Mouse (Mus musculus): ENCODE measurements around the gene Celsr1. TPM values are rescaled to one million over a fixed set of nuclear protein-coding genes. Genes with fewer than 3 reads are reported as not detected.

Gene Celsr1
- polyA plus RNA-seq, 1 experiment: 0.49 TPM

GRCm38 (mm10) chr15:85947541-85947940, 86.0 kb downstream of the Celsr1 start:
- no peak overlapping the region for H3K27ac ChIP-seq (ENCODE audit: insufficient read depth, low read length)
- 42% methylated on average over 9 of the region's 9 CpGs for WGBS
- DNase-seq: no peak
- no peaks in the 10 kb centered on the region for H3K27me3 ChIP-seq (ENCODE audit: control insufficient read depth, insufficient read depth, low read length)
- no peaks in the 10 kb centered on the region for H3K4me1 ChIP-seq (ENCODE audit: control insufficient read depth, insufficient read depth, low read length)
- no peak overlapping the region for H3K4me3 ChIP-seq (replicated peaks; ENCODE audit: insufficient read depth, low read depth, low read length)
- TF ChIP-seq CTCF (IDR thresholded peaks at IDR 0.05; ENCODE audit: borderline replicate concordance, insufficient read depth, low read depth, low read length) (no peak), POLR2A (IDR thresholded peaks at IDR 0.05; ENCODE audit: borderline replicate concordance, insufficient read depth, low read length) (no peak)

GRCm38 (mm10) chr15:85935627-85936049, 97.9 kb downstream of the Celsr1 start:
- H3K27ac ChIP-seq (ENCODE audit: insufficient read depth, low read length): no peak overlapping the region
- H3K4me1 ChIP-seq (ENCODE audit: control insufficient read depth, insufficient read depth, low read length): no peaks in the 10 kb centered on the region
- 57% methylated on average over 5 of the region's 5 CpGs for WGBS
- no peak for DNase-seq
- TF ChIP-seq CTCF (IDR thresholded peaks at IDR 0.05; ENCODE audit: borderline replicate concordance, insufficient read depth, low read depth, low read length): no peak
- no peak for TF ChIP-seq POLR2A (IDR thresholded peaks at IDR 0.05; ENCODE audit: borderline replicate concordance, insufficient read depth, low read length)
- no peak overlapping the region for H3K4me3 ChIP-seq (replicated peaks; ENCODE audit: insufficient read depth, low read depth, low read length)
- H3K27me3 ChIP-seq (ENCODE audit: control insufficient read depth, insufficient read depth, low read length): no peaks in the 10 kb centered on the region

- DNase-seq: no peak
- Histone ChIP-seq H3K27ac (ENCODE audit: insufficient read depth, low read length) (no peak overlapping the region), H3K27me3 (ENCODE audit: control insufficient read depth, insufficient read depth, low read length) (no peaks in the 10 kb centered on the region), H3K4me3 (replicated peaks; ENCODE audit: insufficient read depth, low read depth, low read length) (no peak overlapping the region), H3K4me1 (ENCODE audit: control insufficient read depth, insufficient read depth, low read length) (no peaks in the 10 kb centered on the region)
- WGBS: 31% methylated on average over 12 of the region's 12 CpGs
- no peak for TF ChIP-seq CTCF (IDR thresholded peaks at IDR 0.05; ENCODE audit: borderline replicate concordance, insufficient read depth, low read depth, low read length)
- no peak for TF ChIP-seq POLR2A (IDR thresholded peaks at IDR 0.05; ENCODE audit: borderline replicate concordance, insufficient read depth, low read length)
Measured at GRCm38 (mm10) chr15:85928161-85928560, 105.4 kb downstream of the Celsr1 start.

GRCm38 (mm10) chr15:85921855-85922254, 111.7 kb downstream of the Celsr1 start:
- TF ChIP-seq POLR2A (IDR thresholded peaks at IDR 0.05; ENCODE audit: borderline replicate concordance, insufficient read depth, low read length) (no peak), CTCF (IDR thresholded peaks at IDR 0.05; ENCODE audit: borderline replicate concordance, insufficient read depth, low read depth, low read length) (no peak)
- 86% methylated on average over 11 of the region's 11 CpGs for WGBS
- no peak for DNase-seq

GRCm38 (mm10) chr15:85919892-85920248, 113.7 kb downstream of the Celsr1 start:
- 80% methylated on average over 8 of the region's 8 CpGs for WGBS
- H3K27me3 ChIP-seq (ENCODE audit: control insufficient read depth, insufficient read depth, low read length): no peaks in the 10 kb centered on the region
- peaks cover 10% of the 10 kb centered on the region for H3K4me1 ChIP-seq (ENCODE audit: control insufficient read depth, insufficient read depth, low read length)
- TF ChIP-seq CTCF (IDR thresholded peaks at IDR 0.05; ENCODE audit: borderline replicate concordance, insufficient read depth, low read depth, low read length) (no peak), POLR2A (IDR thresholded peaks at IDR 0.05; ENCODE audit: borderline replicate concordance, insufficient read depth, low read length) (no peak)
- DNase-seq: no peak
- H3K27ac ChIP-seq (ENCODE audit: insufficient read depth, low read length): no peak overlapping the region
- no peak overlapping the region for H3K4me3 ChIP-seq (replicated peaks; ENCODE audit: insufficient read depth, low read depth, low read length)

More at GRCm38 (mm10) chr15:85921855-85922254, 111.7 kb downstream of the Celsr1 start:
- Histone ChIP-seq H3K27ac (ENCODE audit: insufficient read depth, low read length) (no peak overlapping the region), H3K4me3 (replicated peaks; ENCODE audit: insufficient read depth, low read depth, low read length) (no peak overlapping the region), H3K27me3 (ENCODE audit: control insufficient read depth, insufficient read depth, low read length) (no peaks in the 10 kb centered on the region), H3K4me1 (ENCODE audit: control insufficient read depth, insufficient read depth, low read length) (peaks cover 10% of the 10 kb centered on the region)

- no peak overlapping the region for H3K4me3 ChIP-seq (replicated peaks; ENCODE audit: insufficient read depth, low read depth, low read length)
- no peak overlapping the region for H3K27ac ChIP-seq (ENCODE audit: insufficient read depth, low read length)
- WGBS: 68% methylated on average over 8 of the region's 8 CpGs
- DNase-seq: no peak
- TF ChIP-seq POLR2A (IDR thresholded peaks at IDR 0.05; ENCODE audit: borderline replicate concordance, insufficient read depth, low read length): no peak
- no peak for TF ChIP-seq CTCF (IDR thresholded peaks at IDR 0.05; ENCODE audit: borderline replicate concordance, insufficient read depth, low read depth, low read length)
- peaks cover 10% of the 10 kb centered on the region for H3K4me1 ChIP-seq (ENCODE audit: control insufficient read depth, insufficient read depth, low read length)
- no peaks in the 10 kb centered on the region for H3K27me3 ChIP-seq (ENCODE audit: control insufficient read depth, insufficient read depth, low read length)
Measured at GRCm38 (mm10) chr15:85919191-85919891, 114.2 kb downstream of the Celsr1 start.

- Histone ChIP-seq H3K4me1 (ENCODE audit: control insufficient read depth, insufficient read depth, low read length) (no peaks in the 10 kb centered on the region), H3K4me3 (replicated peaks; ENCODE audit: insufficient read depth, low read depth, low read length) (no peak overlapping the region), H3K27ac (ENCODE audit: insufficient read depth, low read length) (no peak overlapping the region), H3K27me3 (ENCODE audit: control insufficient read depth, insufficient read depth, low read length) (no peaks in the 10 kb centered on the region)
- WGBS: 38% methylated on average over 2 of the region's 2 CpGs
- no peak for TF ChIP-seq POLR2A (IDR thresholded peaks at IDR 0.05; ENCODE audit: borderline replicate concordance, insufficient read depth, low read length)
- TF ChIP-seq CTCF (IDR thresholded peaks at IDR 0.05; ENCODE audit: borderline replicate concordance, insufficient read depth, low read depth, low read length): peak; percentile 67
- DNase-seq: peak in 1 of 2 experiments; percentile 39
Measured at GRCm38 (mm10) chr15:85913605-85914004, 120.0 kb downstream of the Celsr1 start.

GRCm38 (mm10) chr15:85909931-85910330, 123.6 kb downstream of the Celsr1 start:
- H3K4me1 ChIP-seq (ENCODE audit: control insufficient read depth, insufficient read depth, low read length): no peaks in the 10 kb centered on the region
- DNase-seq: no peak
- no peak overlapping the region for H3K4me3 ChIP-seq (replicated peaks; ENCODE audit: insufficient read depth, low read depth, low read length)
- TF ChIP-seq POLR2A (IDR thresholded peaks at IDR 0.05; ENCODE audit: borderline replicate concordance, insufficient read depth, low read length) (no peak), CTCF (IDR thresholded peaks at IDR 0.05; ENCODE audit: borderline replicate concordance, insufficient read depth, low read depth, low read length) (no peak)
- WGBS: 63% methylated on average over 10 of the region's 10 CpGs
- H3K27me3 ChIP-seq (ENCODE audit: control insufficient read depth, insufficient read depth, low read length): no peaks in the 10 kb centered on the region
- no peak overlapping the region for H3K27ac ChIP-seq (ENCODE audit: insufficient read depth, low read length)
